Mouse (Mus musculus): ENCODE results near the gene Gucy1b1. TPM values are rescaled to one million over a fixed set of nuclear protein-coding genes. Genes with fewer than 3 reads are reported as not detected.
A peak's percentile ranks its signal among the peaks of the same experiment; 100 is the strongest.

Gene Gucy1b1
- total RNA-seq, 2 experiments from 2014 or later = 169 to 174 TPM

- DNase-seq (ENCODE audit: low spot score in 2 of 2) = no peak
Measured at GRCm38 (mm10) chr3:82036262-82037044, 38.0 kb downstream of the Gucy1b1 start.

GRCm38 (mm10) chr3:82030008-82030748, 44.3 kb downstream of the Gucy1b1 start:
- DNase-seq (ENCODE audit: low spot score in 2 of 2) = no peak

- DNase-seq (ENCODE audit: low spot score in 2 of 2) = no peak
Measured at GRCm38 (mm10) chr3:82029229-82029628, 45.3 kb downstream of the Gucy1b1 start.

- DNase-seq (ENCODE audit: low spot score in 2 of 2) = no peak
Measured at GRCm38 (mm10) chr3:82027286-82027685, 47.2 kb downstream of the Gucy1b1 start.

- no peak for DNase-seq (ENCODE audit: low spot score in 2 of 2)
Measured at GRCm38 (mm10) chr3:82023065-82023464, 51.4 kb downstream of the Gucy1b1 start.

- DNase-seq (ENCODE audit: low spot score in 2 of 2) = no peak
Measured at GRCm38 (mm10) chr3:82022421-82022920, 52.0 kb downstream of the Gucy1b1 start.

GRCm38 (mm10) chr3:82014148-82014703, 60.3 kb downstream of the Gucy1b1 start:
- no peak for DNase-seq (ENCODE audit: low spot score in 2 of 2)

- DNase-seq (ENCODE audit: low spot score in 2 of 2) = no peak
Measured at GRCm38 (mm10) chr3:82007002-82007401, 67.5 kb downstream of the Gucy1b1 start.

- DNase-seq (ENCODE audit: low spot score in 2 of 2) = peak; percentile 15 to 34
Measured at GRCm38 (mm10) chr3:81995988-81996387, 78.5 kb downstream of the Gucy1b1 start.

GRCm38 (mm10) chr3:81995371-81995770, 79.1 kb downstream of the Gucy1b1 start:
- DNase-seq (ENCODE audit: low spot score in 2 of 2) = no peak

GRCm38 (mm10) chr3:81990531-81990930, 84.0 kb downstream of the Gucy1b1 start:
- DNase-seq (ENCODE audit: low spot score in 2 of 2) = no peak

- DNase-seq (ENCODE audit: low spot score in 2 of 2) = no peak
Measured at GRCm38 (mm10) chr3:81989692-81990141, 84.8 kb downstream of the Gucy1b1 start.

GRCm38 (mm10) chr3:81987628-81988027, 86.9 kb downstream of the Gucy1b1 start:
- no peak for DNase-seq (ENCODE audit: low spot score in 2 of 2)

GRCm38 (mm10) chr3:81986103-81986502, 88.4 kb downstream of the Gucy1b1 start:
- DNase-seq (ENCODE audit: low spot score in 2 of 2) = no peak

- no peak for DNase-seq (ENCODE audit: low spot score in 2 of 2)
Measured at GRCm38 (mm10) chr3:81985100-81985499, 89.4 kb downstream of the Gucy1b1 start.

GRCm38 (mm10) chr3:81983120-81983895, 91.2 kb downstream of the Gucy1b1 start:
- DNase-seq (ENCODE audit: low spot score in 2 of 2) = no peak

Small RNA genes lying within 50 kb of the gene (microRNA-seq; reads per million reads assigned to microRNA genes)
- 0.50 to 0.85 reads per million in 2 experiments for gene Mir7010

Other genes with a start within 250 kb of the Gucy1b1 start
- 10 to 100 TPM; 16.0 to 16.4 TPM for gene Ctso, start 142.1 kb downstream of the Gucy1b1 start, total RNA-seq (2021)
- gene Tdo2, start 98.5 kb downstream of the Gucy1b1 start, total RNA-seq (2021) = 1 to 10 TPM; 1.0 to 1.2 TPM
- gene Asic5, start 92.4 kb downstream of the Gucy1b1 start, total RNA-seq (2021) = not detected
- 10 to 100 TPM; 84.1 to 84.3 TPM for gene Gucy1a1, start 71.1 kb upstream of the Gucy1b1 start, total RNA-seq (2021)

Data from left cerebral cortex, adult 18-20 months (tissue).